Mouse (Mus musculus) hindbrain, embryonic 10.5 days (tissue): ENCODE data around the gene Rab26. TPM values are rescaled to one million over a fixed set of nuclear protein-coding genes. Genes with fewer than 3 reads are reported as not detected.
A peak's percentile ranks its signal among the peaks of the same experiment; 100 is the strongest.

Experiments
- DNase-seq: peaks from one replicate; pipeline ENCODE4 v3.0.0-alpha.2; 2017; ENCODE audit warnings: low spot score
- H3K27ac ChIP-seq: fragments of 300-500 bp; sonication (generic); 2 replicates; pipeline ENCODE4 v1.5.1; 2016; ENCODE audit warnings: mild to moderate bottlenecking, moderate library complexity
- H3K27me3 ChIP-seq: fragments of 300-500 bp; sonication (generic); 2 replicates; pipeline ENCODE4 v1.6.1; 2016; ENCODE audit warnings: mild to moderate bottlenecking; ENCODE audit not compliant: poor library complexity, insufficient read depth, severe bottlenecking
- H3K36me3 ChIP-seq: fragments of 300-500 bp; sonication (generic); 2 replicates; pipeline ENCODE4 v1.6.1; 2016; ENCODE audit warnings: mild to moderate bottlenecking, moderate library complexity
- H3K4me1 ChIP-seq: fragments of 300-500 bp; sonication (generic); replicated peaks from 2 replicates; pipeline ENCODE4 v1.6.1; 2016; ENCODE audit warnings: mild to moderate bottlenecking
- H3K4me3 ChIP-seq: fragments of 300-500 bp; sonication (generic); 2 replicates; pipeline ENCODE4 v1.5.1; 2016; ENCODE audit warnings: mild to moderate bottlenecking, moderate library complexity
- H3K9me3 ChIP-seq: fragments of 300-500 bp; sonication (generic); 2 replicates; pipeline ENCODE4 v1.6.1; 2016; ENCODE audit warnings: mild to moderate bottlenecking, moderate library complexity
- WGBS: fragments of 180-500 bp; shearing (Covaris S2); methylation state at CpG from one replicate; pipeline ENCODE4 v1.1.7; 2016; 5-methylcytosine and 5-hydroxymethylcytosine counted together
- polyA plus RNA-seq: library from polyadenylated mRNA; unstranded; fragments of >200 nt; fragmentation: Nextera tagmentation; extraction: Ambion mirVana; gene quantifications from 2 replicates; pipeline ENCODE4 v1.2.1, GENCODE M21; 2016

Gene Rab26
- polyA plus RNA-seq, 1 experiment from 2014 or later = 1.8 TPM

GRCm38 (mm10) chr17:24560301-24561028, 26.5 kb upstream of the Rab26 start:
- no peak overlapping the region for H3K4me3 ChIP-seq
- no peak for DNase-seq
- peaks cover 26% of the 10 kb centered on the region for H3K4me1 ChIP-seq
- no peak overlapping the region for H3K27ac ChIP-seq
- peaks cover 20% of the 10 kb centered on the region for H3K36me3 ChIP-seq
- H3K27me3 ChIP-seq = no peaks in the 10 kb centered on the region
- WGBS = 92% methylated on average over 5 of the region's 5 CpGs
- H3K9me3 ChIP-seq = no peaks in the 10 kb centered on the region

DNA sequence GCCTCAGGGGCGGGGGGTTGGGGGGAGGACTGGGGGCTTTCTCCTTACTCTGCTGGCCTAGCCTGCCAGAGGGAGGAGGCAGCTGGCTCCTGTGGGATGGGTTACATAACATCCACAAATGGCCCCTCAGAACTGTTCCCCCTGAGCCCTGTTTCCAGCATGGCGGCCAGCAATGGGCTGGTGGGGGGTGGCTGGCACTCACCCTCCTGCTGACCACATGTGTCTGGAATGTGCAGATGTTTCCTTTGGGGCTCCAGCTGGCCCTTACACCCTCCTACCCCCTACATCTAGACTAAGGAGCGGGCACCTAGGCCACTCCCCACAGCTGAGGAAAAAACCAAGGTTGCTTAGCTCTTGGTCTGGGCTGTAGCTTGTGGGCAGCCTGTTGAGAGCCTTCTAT, 25.1 kb upstream of the Rab26 start:
- H3K4me1 ChIP-seq = peaks cover 26% of the 10 kb centered on the region
- WGBS = 59% methylated on average over 3 of the region's 3 CpGs
- no peaks in the 10 kb centered on the region for H3K27me3 ChIP-seq
- peak overlapping the region; percentile 86 for H3K27ac ChIP-seq
- peak overlapping the region; percentile 29 for H3K4me3 ChIP-seq
- DNase-seq = peak; percentile 18
- no peaks in the 10 kb centered on the region for H3K9me3 ChIP-seq
- H3K36me3 ChIP-seq = peaks cover 7% of the 10 kb centered on the region; the same call in 1 of the 2 replicates

- peak; percentile 40 for DNase-seq
- Histone ChIP-seq H3K27ac (peak overlapping the region; percentile 86), H3K9me3 (no peaks in the 10 kb centered on the region), H3K4me1 (peaks cover 26% of the 10 kb centered on the region), H3K27me3 (no peaks in the 10 kb centered on the region), H3K36me3 (0 out of 2 replicates have a peak, but pooled peaks cover 2% of the 10 kb centered on the region), H3K4me3 (peak overlapping the region; percentile 29)
- WGBS = 38% methylated on average over 4 of the region's 4 CpGs
These were observed 24.6 kb upstream of the Rab26 start for GRCm38 (mm10) chr17:24558600-24559099.

- Histone ChIP-seq H3K36me3 (no peaks in the 10 kb centered on the region), H3K4me3 (no peak overlapping the region), H3K9me3 (no peaks in the 10 kb centered on the region), H3K27me3 (no peaks in the 10 kb centered on the region), H3K27ac (0 out of 2 replicates have a peak overlapping the region, but pooled peaks have one; percentile 0), H3K4me1 (peaks cover 30% of the 10 kb centered on the region)
- DNase-seq = no peak
- 85% methylated on average over 7 of the region's 7 CpGs for WGBS
These were observed 23.1 kb upstream of the Rab26 start for GRCm38 (mm10) chr17:24557091-24557490.

- DNase-seq = no peak
- H3K27me3 ChIP-seq = peaks cover 30% of the 10 kb centered on the region
- peaks cover 41% of the 10 kb centered on the region for H3K4me1 ChIP-seq
- no peaks in the 10 kb centered on the region for H3K36me3 ChIP-seq
- no peaks in the 10 kb centered on the region for H3K9me3 ChIP-seq
- peak overlapping the region; percentile 87 for H3K4me3 ChIP-seq
- peak overlapping the region; percentile 98 for H3K27ac ChIP-seq
- 65% methylated on average over 3 of the region's 3 CpGs for WGBS
These were observed 17.0 kb upstream of the Rab26 start for GRCm38 (mm10) chr17:24551050-24551444.

- Histone ChIP-seq H3K27me3 (peaks cover 33% of the 10 kb centered on the region), H3K9me3 (no peaks in the 10 kb centered on the region), H3K36me3 (no peaks in the 10 kb centered on the region), H3K4me1 (peaks cover 41% of the 10 kb centered on the region), H3K4me3 (peak overlapping the region; percentile 87), H3K27ac (peak overlapping the region; percentile 98)
- DNase-seq = no peak
- WGBS = under 1% methylated on average over 44 of the region's 44 CpGs
These were observed 16.5 kb upstream of the Rab26 start for GRCm38 (mm10) chr17:24550416-24551049.

GRCm38 (mm10) chr17:24549618-24550415, 15.8 kb upstream of the Rab26 start, which contains the start of gene Pkd1:
Gene Pkd1, plus strand, starts transcription at chr17:24549834.
- Histone ChIP-seq H3K27ac (peak within 1 kb of the TSS; percentile 98), H3K36me3 (no peaks in the 10 kb centered on the region), H3K4me3 (peak within 1 kb of the TSS; percentile 87), H3K9me3 (no peaks in the 10 kb centered on the region), H3K4me1 (peaks cover 43% of the 10 kb centered on the region), H3K27me3 (peaks cover 38% of the 10 kb centered on the region)
- WGBS = under 1% methylated on average over 72 of the region's 72 CpGs
- DNase-seq = peak; percentile 100

DNA sequence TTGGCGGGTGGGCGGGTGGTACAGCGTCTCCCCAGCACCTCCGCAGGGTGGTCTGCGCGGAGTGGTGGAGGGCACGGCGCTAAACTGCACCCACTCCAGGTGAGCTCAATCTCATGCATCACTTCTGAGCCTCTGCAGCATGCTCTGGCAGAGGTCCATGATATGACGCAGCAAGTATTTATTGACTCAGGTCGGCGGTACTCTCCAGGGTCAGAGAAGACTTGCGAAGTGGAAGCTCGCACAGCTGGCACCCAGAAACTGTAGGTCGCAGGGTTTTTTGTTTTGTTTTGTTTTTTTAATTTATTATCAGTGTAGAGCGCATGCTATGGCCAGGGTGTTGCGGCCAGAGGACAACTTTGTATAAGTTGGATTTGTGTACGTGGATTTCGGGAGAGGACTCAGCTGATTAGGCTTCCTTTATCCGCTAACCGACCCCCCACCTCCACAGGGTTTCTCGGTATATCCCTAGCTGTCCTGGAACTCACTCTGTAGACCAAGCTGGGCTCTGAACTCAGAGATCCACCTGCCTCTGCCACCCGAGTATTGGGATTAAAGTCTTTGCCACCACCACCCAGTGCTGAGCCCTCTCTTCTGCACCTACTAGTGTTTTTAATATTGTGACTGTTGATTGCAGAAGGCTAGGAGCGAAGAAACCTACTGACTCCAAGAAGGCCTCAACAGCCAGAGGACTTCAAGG, 15.1 kb upstream of the Rab26 start:
- DNase-seq = peak; percentile 27
- WGBS = 5% methylated on average over 23 of the region's 23 CpGs
- Histone ChIP-seq H3K4me1 (peaks cover 47% of the 10 kb centered on the region), H3K9me3 (no peaks in the 10 kb centered on the region), H3K4me3 (peak overlapping the region; percentile 87), H3K27ac (peak overlapping the region; percentile 98; the same call in 1 of the 2 replicates), H3K36me3 (no peaks in the 10 kb centered on the region), H3K27me3 (peaks cover 44% of the 10 kb centered on the region)

DNA sequence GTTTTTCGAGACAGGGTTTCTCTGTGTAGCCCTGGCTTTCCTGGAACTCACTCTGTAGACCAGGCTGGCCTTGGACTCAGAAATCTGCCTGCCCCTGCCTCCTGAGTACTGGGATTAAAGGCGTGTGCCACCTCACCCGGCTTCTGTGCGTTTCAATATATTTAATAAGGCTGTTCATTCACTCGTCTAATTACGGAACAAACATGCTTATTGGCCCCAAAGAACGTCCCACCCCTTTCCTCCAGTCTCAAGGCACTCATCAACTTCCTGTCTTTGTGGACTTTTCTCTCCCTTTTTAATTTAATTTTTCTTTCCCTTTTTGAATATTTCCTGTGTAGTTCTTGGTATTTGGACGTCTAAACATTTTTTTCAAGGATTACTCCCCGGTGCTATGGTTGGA, 14.4 kb upstream of the Rab26 start:
- Histone ChIP-seq H3K27ac (no peak overlapping the region), H3K36me3 (no peaks in the 10 kb centered on the region), H3K9me3 (no peaks in the 10 kb centered on the region), H3K27me3 (peaks cover 44% of the 10 kb centered on the region), H3K4me1 (peaks cover 47% of the 10 kb centered on the region), H3K4me3 (peak overlapping the region; percentile 87)
- 46% methylated on average over 9 of the region's 9 CpGs for WGBS
- DNase-seq = no peak

GRCm38 (mm10) chr17:24546234-24546633, 12.2 kb upstream of the Rab26 start:
- Histone ChIP-seq H3K4me3 (no peak overlapping the region), H3K4me1 (peaks cover 34% of the 10 kb centered on the region), H3K9me3 (no peaks in the 10 kb centered on the region), H3K27ac (no peak overlapping the region), H3K27me3 (peaks cover 44% of the 10 kb centered on the region), H3K36me3 (no peaks in the 10 kb centered on the region)
- no peak for DNase-seq
- WGBS = 82% methylated on average over 3 of the region's 3 CpGs

GRCm38 (mm10) chr17:24545247-24545646, 11.2 kb upstream of the Rab26 start:
- peaks cover 44% of the 10 kb centered on the region for H3K27me3 ChIP-seq
- H3K4me3 ChIP-seq = no peak overlapping the region
- no peak overlapping the region for H3K27ac ChIP-seq
- no peak for DNase-seq
- H3K4me1 ChIP-seq = peaks cover 24% of the 10 kb centered on the region
- H3K9me3 ChIP-seq = no peaks in the 10 kb centered on the region
- H3K36me3 ChIP-seq = no peaks in the 10 kb centered on the region
- 92% methylated on average over 2 of the region's 2 CpGs for WGBS

GRCm38 (mm10) chr17:24544613-24545012, 10.6 kb upstream of the Rab26 start:
- peak overlapping the region; percentile 56 for H3K27ac ChIP-seq
- DNase-seq = peak; percentile 29
- H3K27me3 ChIP-seq = peaks cover 44% of the 10 kb centered on the region
- WGBS = 16% methylated on average over 12 of the region's 12 CpGs
- no peaks in the 10 kb centered on the region for H3K36me3 ChIP-seq
- no peaks in the 10 kb centered on the region for H3K9me3 ChIP-seq
- H3K4me3 ChIP-seq = peak overlapping the region; percentile 36
- H3K4me1 ChIP-seq = peaks cover 19% of the 10 kb centered on the region
